In the genomic region with DNA sequence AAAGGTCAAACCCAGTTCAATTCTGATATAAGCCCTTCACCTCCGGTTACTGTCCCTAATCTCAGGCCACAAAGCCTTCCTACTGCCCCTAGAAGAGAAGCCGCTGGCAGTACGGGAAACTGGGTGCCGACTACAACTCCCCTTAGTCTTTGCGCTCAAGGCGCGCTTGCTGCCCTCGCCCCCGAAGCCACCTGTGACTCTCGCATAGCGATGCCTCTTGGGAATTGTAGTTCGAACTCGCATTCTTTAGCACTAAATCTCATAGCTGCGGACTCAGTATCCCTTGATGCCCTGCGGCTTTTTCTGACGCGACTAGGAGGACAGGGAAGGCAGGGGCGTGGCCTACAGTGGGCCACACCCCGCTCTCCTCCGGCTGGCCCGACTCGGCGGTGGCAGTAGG, we compare ENCODE assay signal across 8 mouse cellular contexts. TPM values are rescaled to one million over a fixed set of nuclear protein-coding genes. Genes with fewer than 3 reads are reported as not detected.
A peak's percentile ranks its signal among the peaks of the same experiment; 100 is the strongest.
DNase-seq lines count a peak whose midpoint lies in the region; ATAC-seq and TF ChIP-seq lines count a peak whose summit lies in the region.

Gene Gtpbp2, plus strand, starts transcription at position 347 of the 400 bp plus-strand sequence.

- H3K79me2 ChIP-seq in liver, adult 2 months (ENCODE audit: control insufficient read depth, insufficient read depth, low read length), result no peaks in the 10 kb centered on the region; the same call in 1 of the 2 replicates
- peaks cover 38% of the 10 kb centered on the region for H3K79me2 ChIP-seq in myocyte (ENCODE audit: control insufficient read depth, insufficient read depth)

- ATAC-seq in heart, embryonic 11.5 days (replicated peaks; ENCODE audit: insufficient number of reproducible peaks, low FRiP score, low TSS enrichment), result peak; percentile 87
- peak; percentile 94 for ATAC-seq in kidney, embryonic 16.5 days (ENCODE audit: low FRiP score, low TSS enrichment)
- ATAC-seq in stomach, embryonic 15.5 days (ENCODE audit: insufficient read depth, low FRiP score, low read depth), result peak; percentile 91

- peak within 1 kb of the TSS; percentile 91 for H3K27ac ChIP-seq in heart, embryonic 11.5 days (ENCODE audit: low read depth, low read length)
- H3K27ac ChIP-seq in kidney, embryonic 16.5 days (ENCODE audit: low read length), result peak within 1 kb of the TSS; percentile 89
- peak within 1 kb of the TSS; percentile 97 for H3K27ac ChIP-seq in liver, adult 2 months (replicated peaks; ENCODE audit: insufficient read depth, low read depth, low read length)
- peak within 1 kb of the TSS; percentile 93 for H3K27ac ChIP-seq in stomach, embryonic 15.5 days

- H3K9me3 ChIP-seq in erythroblast, embryonic 14.5 days (ENCODE audit: control insufficient read depth, low read length), result peaks cover 7% of the 10 kb centered on the region
- H3K9me3 ChIP-seq in heart, embryonic 11.5 days (replicated peaks; ENCODE audit: control insufficient read depth, low read length), result no peaks in the 10 kb centered on the region
- no peaks in the 10 kb centered on the region for H3K9me3 ChIP-seq in kidney, embryonic 16.5 days (ENCODE audit: low read length)
- no peaks in the 10 kb centered on the region for H3K9me3 ChIP-seq in stomach, embryonic 15.5 days

- H3K27me3 ChIP-seq in erythroblast, embryonic 14.5 days (ENCODE audit: control insufficient read depth), result no peaks in the 10 kb centered on the region
- no peaks in the 10 kb centered on the region for H3K27me3 ChIP-seq in heart, embryonic 11.5 days (ENCODE audit: control insufficient read depth, insufficient read depth, low read length)
- no peaks in the 10 kb centered on the region for H3K27me3 ChIP-seq in kidney, embryonic 16.5 days (ENCODE audit: insufficient read depth, low read length)
- no peaks in the 10 kb centered on the region for H3K27me3 ChIP-seq in liver, adult 2 months (ENCODE audit: control insufficient read depth, insufficient read depth, low read length)
- no peaks in the 10 kb centered on the region for H3K27me3 ChIP-seq in myocyte (ENCODE audit: control insufficient read depth, insufficient read depth, insufficient read length)
- no peaks in the 10 kb centered on the region for H3K27me3 ChIP-seq in stomach, embryonic 15.5 days (replicated peaks)

- TF ChIP-seq POLR2A in brain, embryonic 14.5 days (IDR thresholded peaks at IDR 0.05; ENCODE audit: borderline replicate concordance, extremely low read depth, insufficient read depth, insufficient read length, poor library complexity, severe bottlenecking), result peak; percentile 40; the same call in 1 of the 2 replicates
- no peak for TF ChIP-seq POLR2A in liver, adult 2 months (IDR thresholded peaks at IDR 0.05; ENCODE audit: extremely low read depth, insufficient read depth, low read length)
- TF ChIP-seq POLR2A in myocyte (IDR thresholded peaks at IDR 0.05; ENCODE audit: insufficient read length, low read depth), result peak; percentile 38

- peaks cover 78% of the 10 kb centered on the region for H3K4me1 ChIP-seq in erythroblast, embryonic 14.5 days (ENCODE audit: control insufficient read depth)
- peaks cover 24% of the 10 kb centered on the region for H3K4me1 ChIP-seq in heart, embryonic 11.5 days (ENCODE audit: control insufficient read depth, insufficient read depth, low read length)
- H3K4me1 ChIP-seq in kidney, embryonic 16.5 days (ENCODE audit: insufficient read depth, low read length), result peaks cover 26% of the 10 kb centered on the region
- peaks cover 16% of the 10 kb centered on the region for H3K4me1 ChIP-seq in liver, adult 2 months (ENCODE audit: control insufficient read depth, insufficient read depth, low read length)
- H3K4me1 ChIP-seq in stomach, embryonic 15.5 days, result peaks cover 21% of the 10 kb centered on the region

- DNase-seq in CD4-positive helper T cell, adult 2 months (ENCODE audit: low read depth, low spot score), result peak; percentile 99
- DNase-seq in brain, embryonic 14.5 days (ENCODE audit: low read depth), result peak; percentile 100
- peak; percentile 99 for DNase-seq in liver, adult 2 months (ENCODE audit: extremely low read depth, low read depth, low spot score)

- H3K4me3 ChIP-seq in erythroblast, embryonic 14.5 days (replicated peaks), result peak within 1 kb of the TSS; percentile 80
- H3K4me3 ChIP-seq in heart, embryonic 11.5 days (ENCODE audit: low read depth, low read length), result peak within 1 kb of the TSS; percentile 63
- peak within 1 kb of the TSS; percentile 78 for H3K4me3 ChIP-seq in kidney, embryonic 16.5 days (ENCODE audit: low read length)
- peak within 1 kb of the TSS; percentile 73 for H3K4me3 ChIP-seq in liver, adult 2 months (ENCODE audit: insufficient read depth, low read depth, low read length)
- peak within 1 kb of the TSS; percentile 94 for H3K4me3 ChIP-seq in myocyte
- peak within 1 kb of the TSS; percentile 75 for H3K4me3 ChIP-seq in stomach, embryonic 15.5 days (replicated peaks)

- TF ChIP-seq CTCF in brain, embryonic 14.5 days (IDR thresholded peaks at IDR 0.05; ENCODE audit: borderline replicate concordance, extremely low read depth, insufficient read depth, insufficient read length), result no peak
- no peak for TF ChIP-seq CTCF in liver, adult 2 months (IDR thresholded peaks at IDR 0.05; ENCODE audit: low read depth, low read length)

- WGBS in heart, embryonic 11.5 days (ENCODE audit: insufficient replicate concordance), result under 1% methylated on average over 23 of the region's 23 CpGs
- under 1% methylated on average over 19 of the region's 23 CpGs for WGBS in kidney, embryonic 16.5 days
- WGBS in liver, adult 2 months, result 1% methylated on average over 23 of the region's 23 CpGs
- WGBS in stomach, embryonic 15.5 days, result 0% methylated on average over 23 of the region's 23 CpGs

- peak within 1 kb of the TSS; percentile 87 for H3K9ac ChIP-seq in heart, embryonic 11.5 days (ENCODE audit: low read depth, low read length)
- peak within 1 kb of the TSS; percentile 85 for H3K9ac ChIP-seq in kidney, embryonic 16.5 days (replicated peaks; ENCODE audit: low read length)
- peak within 1 kb of the TSS; percentile 78 for H3K9ac ChIP-seq in liver, adult 2 months (ENCODE audit: low read depth, low read length)
- H3K9ac ChIP-seq in stomach, embryonic 15.5 days, result peak within 1 kb of the TSS; percentile 73

- peaks cover 61% of the 10 kb centered on the region for H3K36me3 ChIP-seq in erythroblast, embryonic 14.5 days (ENCODE audit: control insufficient read depth)
- peaks cover 15% of the 10 kb centered on the region for H3K36me3 ChIP-seq in heart, embryonic 11.5 days (ENCODE audit: control insufficient read depth, insufficient read depth, low read length)
- H3K36me3 ChIP-seq in kidney, embryonic 16.5 days (ENCODE audit: insufficient read depth, low read length), result peaks cover 20% of the 10 kb centered on the region
- H3K36me3 ChIP-seq in liver, adult 2 months (ENCODE audit: control insufficient read depth, insufficient read depth, low read length), result peaks cover 3% of the 10 kb centered on the region; the same call in 1 of the 2 replicates
- H3K36me3 ChIP-seq in myocyte (ENCODE audit: control insufficient read depth, insufficient read depth), result peaks cover 27% of the 10 kb centered on the region
- H3K36me3 ChIP-seq in stomach, embryonic 15.5 days, result peaks cover 18% of the 10 kb centered on the region

- peak within 1 kb of the TSS; percentile 84 for H3K4me2 ChIP-seq in heart, embryonic 11.5 days
- H3K4me2 ChIP-seq in kidney, embryonic 16.5 days (replicated peaks; ENCODE audit: low read depth, low read length), result peak within 1 kb of the TSS; percentile 77
- peak within 1 kb of the TSS; percentile 99 for H3K4me2 ChIP-seq in myocyte (ENCODE audit: low read depth)
- peak within 1 kb of the TSS; percentile 86 for H3K4me2 ChIP-seq in stomach, embryonic 15.5 days

- peak within 1 kb of the TSS; percentile 66 for H3ac ChIP-seq in myocyte (ENCODE audit: control insufficient read depth, insufficient read length)

TF ChIP-seq in myocyte, 11 proteins besides CTCF, POLR2A, EP300 and RAD21:
- peak; percentile 55 for TF ChIP-seq SRF (IDR thresholded peaks at IDR 0.05; ENCODE audit: control insufficient read depth, insufficient read length, low read depth)
- peak in 2 of 3 experiments; percentile 37 to 75 for TF ChIP-seq MYOG (IDR thresholded peaks at IDR 0.05; ENCODE audit: control insufficient read depth in 1 of 3, insufficient read depth in 1 of 3, insufficient read length in 2 of 3, low read depth in 2 of 3)
- no peak for TF ChIP-seq TCF12 (IDR thresholded peaks at IDR 0.05; ENCODE audit: insufficient read depth, poor library complexity, severe bottlenecking)
- no peak for TF ChIP-seq CEBPB (IDR thresholded peaks at IDR 0.05; ENCODE audit: insufficient read depth, poor library complexity, severe bottlenecking)
- TF ChIP-seq MYOD1 (IDR thresholded peaks at IDR 0.05; ENCODE audit: control insufficient read depth in 1 of 3, insufficient read length in 2 of 3, low read depth in 2 of 3), result peak in 1 of 3 experiments; percentile 70
- TF ChIP-seq POLR2AphosphoS2 (IDR thresholded peaks at IDR 0.05; ENCODE audit: insufficient read length, low read depth), result no peak
- no peak for TF ChIP-seq REST (IDR thresholded peaks at IDR 0.05; ENCODE audit: insufficient read depth, insufficient read length)
- TF ChIP-seq USF1 (IDR thresholded peaks at IDR 0.05; ENCODE audit: low read depth), result peak; percentile 73
- TF ChIP-seq MAX (IDR thresholded peaks at IDR 0.05; ENCODE audit: low read depth), result no peak
- TF ChIP-seq TCF3 (IDR thresholded peaks at IDR 0.05; ENCODE audit: insufficient read length, low read depth), result no peak
- no peak for TF ChIP-seq E2F4 (IDR thresholded peaks at IDR 0.05; ENCODE audit: insufficient read depth)

RNA-seq across cellular contexts. Expression of gene Gtpbp2, which starts in this region (rescaled TPM):
- polyA plus RNA-seq in brain, embryonic 14.5 days (2012; rRNA removed), result 169 and 209 TPM in 2 replicates
- polyA plus RNA-seq in erythroblast, embryonic 14.5 days (2012), result 15.3 and 19.3 TPM in 2 replicates
- polyA plus RNA-seq in heart, embryonic 11.5 days (2014; fragmentation: Nextera tagmentation; extraction: Ambion mirVana), result 24.9 and 28.6 TPM in 2 replicates
- 44.8 and 51.2 TPM in 2 replicates for polyA plus RNA-seq in kidney, embryonic 16.5 days (2015; fragmentation: Nextera tagmentation; extraction: Ambion mirVana)
- 25.3 and 26.4 TPM in 2 replicates for total RNA-seq in liver, adult 2 months (2014; rRNA removed)
- 35.8 and 63.0 TPM in 2 replicates for polyA plus RNA-seq in liver, adult 2 months (2012; rRNA removed)
- 125 TPM for polyA plus RNA-seq in myocyte (2012; fragmentation: generic; extraction: Trizol)
- polyA plus RNA-seq in stomach, embryonic 15.5 days (2015; fragmentation: Nextera tagmentation; extraction: Ambion mirVana), result 34.7 and 35.8 TPM in 2 replicates

Comparison
In these comparisons a context has a peak if more than half of its experiments do, and no peak if none do; other contexts are left out.
1. Peak in every context shown above with its lines: DNase-seq, ATAC-seq, H3K4me3 ChIP-seq and H3K27ac ChIP-seq.